Mouse (Mus musculus) embryo, embryonic 11.5 days (tissue): ENCODE data around the gene Spats2.
A peak's percentile ranks its signal among the peaks of the same experiment; 100 is the strongest.

ENCODE experiments used
- DNase-seq: peaks from one replicate; pipeline ENCODE4 v3.0.0-alpha.2; 2012; ENCODE audit warnings: low read depth, low spot score

Gene Spats2

DNA sequence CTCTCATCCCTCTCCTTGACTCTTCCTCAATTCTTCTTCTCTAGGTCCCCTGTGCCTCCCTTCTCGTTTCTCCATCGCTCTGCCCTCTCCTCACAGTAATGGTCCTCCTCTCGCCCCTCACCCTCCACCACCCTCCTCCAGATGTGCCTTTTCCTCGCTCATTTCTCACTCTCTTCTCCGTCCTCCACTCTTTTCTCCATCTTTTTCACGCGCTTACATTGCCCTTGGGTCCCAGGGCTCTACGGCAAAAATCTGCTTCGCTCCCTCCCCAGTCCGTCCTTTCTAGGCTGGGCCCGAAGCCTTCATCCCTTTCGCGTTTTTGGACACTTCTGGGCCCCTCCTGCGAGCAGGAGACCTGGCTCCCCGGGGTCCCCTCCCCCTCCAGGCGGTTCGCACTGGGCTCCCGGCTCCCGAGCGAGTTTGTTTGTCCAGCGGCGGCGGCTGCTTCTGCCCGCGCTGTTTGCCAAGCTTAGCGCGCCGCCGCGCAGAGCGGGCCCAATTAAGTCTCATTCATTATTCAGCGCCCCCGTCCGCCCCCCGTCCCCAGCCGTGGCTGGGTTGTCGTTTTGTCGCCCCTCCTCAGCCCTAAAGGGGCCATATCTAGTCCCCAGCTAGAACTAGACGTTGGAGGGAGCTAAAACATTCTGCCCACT, 27.8 kb upstream of the Spats2 start:
- DNase-seq = no peak

DNA sequence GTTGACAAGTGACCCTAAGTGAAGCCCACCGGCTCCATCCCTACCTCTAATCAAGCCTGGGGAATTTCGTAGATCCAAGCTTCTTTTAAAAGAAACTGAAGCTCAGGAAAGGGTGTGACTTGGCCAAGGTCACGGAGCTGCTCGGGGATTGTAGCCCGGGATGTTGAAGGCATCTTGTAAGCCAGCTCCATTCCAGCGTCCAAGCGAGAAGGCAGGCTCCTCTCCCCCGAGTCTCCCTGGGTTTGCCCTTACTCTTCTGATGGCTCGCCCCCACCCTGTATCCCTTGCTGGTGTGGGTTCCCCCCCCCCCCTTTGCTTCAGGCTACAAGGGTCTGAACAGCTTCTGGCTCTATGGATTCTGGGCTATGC, 27.2 kb upstream of the Spats2 start:
- no peak for DNase-seq

DNA sequence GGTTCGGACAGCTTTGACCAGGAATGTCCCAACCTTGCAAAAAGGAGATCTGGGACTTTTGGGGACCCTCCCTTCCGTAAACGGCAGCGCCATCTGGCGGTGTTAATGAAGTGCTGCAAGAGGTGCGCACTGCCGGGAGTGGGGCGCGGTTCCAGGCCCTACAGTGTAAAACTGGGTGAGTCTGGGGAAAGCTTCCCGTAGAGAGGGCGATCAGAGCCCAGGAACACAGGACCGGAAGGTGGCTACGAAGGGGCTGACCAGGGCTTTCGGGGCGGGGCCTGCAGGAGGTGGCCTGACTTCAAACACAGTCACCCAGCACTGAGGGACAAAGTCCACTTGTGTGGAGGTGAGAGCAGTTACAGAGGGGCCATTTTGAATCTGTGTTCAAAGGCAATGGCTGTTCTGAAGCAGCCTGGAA, 26.6 kb upstream of the Spats2 start:
- no peak for DNase-seq

DNA sequence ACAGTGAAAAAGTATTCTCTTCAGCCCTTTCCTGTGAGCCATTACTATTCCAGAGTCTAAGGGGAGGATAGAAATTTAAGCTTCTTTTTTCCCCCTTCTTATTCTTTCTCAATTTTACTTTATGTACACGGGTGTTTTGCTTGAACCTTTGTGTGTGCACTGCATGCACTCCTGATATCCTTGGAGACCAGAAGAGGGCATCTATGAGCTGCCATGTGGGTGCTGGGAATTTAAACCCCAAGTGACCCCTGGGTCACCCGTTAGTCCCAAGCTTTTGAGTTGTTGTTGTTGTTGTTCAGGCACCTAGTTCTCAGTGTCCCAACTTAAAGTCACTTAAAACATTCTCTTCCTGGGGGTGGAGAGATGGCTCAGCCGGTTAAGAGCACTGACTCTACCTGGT, 25.7 kb upstream of the Spats2 start:
- DNase-seq = no peak

DNA sequence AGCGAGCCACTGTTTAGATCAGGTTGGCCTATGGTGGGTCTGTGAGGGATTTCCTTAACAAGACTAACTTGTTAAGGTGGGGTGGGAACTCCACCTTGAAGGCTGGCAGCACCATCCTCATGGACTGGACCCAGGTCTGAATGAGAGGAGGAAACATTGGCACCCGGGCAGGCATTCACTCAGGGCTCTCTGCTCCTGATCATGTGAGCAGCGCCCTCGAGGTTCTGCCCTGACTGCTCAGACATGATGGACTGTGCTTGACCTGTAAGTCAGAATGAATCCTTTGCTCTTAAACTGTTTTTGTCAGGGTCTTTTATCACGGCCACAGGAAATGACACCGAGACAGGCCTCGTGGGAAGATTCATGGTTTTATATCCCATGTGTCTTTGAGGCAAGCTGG, 20.5 kb upstream of the Spats2 start:
- DNase-seq = no peak

DNA sequence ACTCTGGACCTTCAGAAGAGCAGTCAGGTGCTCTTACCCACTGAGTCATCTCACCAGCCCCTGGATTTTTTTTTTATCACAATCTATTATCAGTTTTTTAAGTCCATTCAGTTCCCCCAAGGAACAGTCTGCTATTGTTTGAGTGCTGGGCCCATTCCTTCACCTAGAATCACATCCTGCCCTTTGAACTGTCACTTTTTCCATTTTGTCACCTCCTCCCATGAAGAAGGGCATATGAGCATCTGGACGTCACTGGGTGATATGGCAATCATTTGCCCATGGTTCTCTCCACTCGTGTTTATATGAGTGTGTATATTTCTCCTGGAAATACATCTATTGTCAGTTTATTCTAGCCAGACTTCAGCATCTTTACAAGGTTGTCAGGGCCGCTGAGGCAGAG, 17.9 kb upstream of the Spats2 start:
- DNase-seq = no peak

DNA sequence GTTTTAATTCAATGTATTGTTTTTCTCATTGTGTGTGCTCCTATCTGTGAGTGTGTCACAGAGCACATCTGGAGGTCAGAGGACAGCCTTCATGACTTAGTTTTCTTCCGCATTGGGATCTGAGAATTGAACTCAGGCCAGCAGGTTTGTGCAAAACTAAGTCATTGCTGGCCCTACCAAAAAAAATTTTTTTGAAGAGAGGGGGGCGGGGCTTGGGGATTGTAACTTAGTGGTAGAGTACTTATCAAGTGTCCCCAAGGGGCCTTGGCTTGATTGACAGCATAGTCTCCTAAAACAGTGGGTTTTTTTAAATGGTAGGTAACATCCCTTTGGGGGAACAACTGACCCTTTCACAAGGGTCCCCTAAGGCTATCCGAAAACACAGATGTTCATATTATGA, 14.6 kb upstream of the Spats2 start:
- no peak for DNase-seq

DNA sequence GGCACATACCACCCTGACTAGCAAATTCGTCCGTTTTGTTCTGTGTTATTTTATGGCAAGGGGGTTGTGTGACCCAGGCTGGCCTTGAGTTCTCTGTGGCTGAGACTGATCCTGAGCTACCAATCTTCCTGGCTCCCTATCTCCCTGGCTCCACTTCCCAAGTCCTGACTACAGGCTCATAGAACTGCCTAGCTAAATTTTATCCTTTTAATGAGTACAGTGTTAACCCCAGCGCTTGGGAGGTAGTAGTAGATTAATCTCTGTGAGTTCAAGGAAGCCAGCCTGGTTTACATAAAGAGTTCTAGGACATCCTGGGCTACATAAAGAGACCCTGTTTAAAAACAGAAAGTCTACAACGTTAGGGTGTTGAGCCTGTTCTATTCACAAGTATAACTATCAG, 13.9 kb upstream of the Spats2 start:
- DNase-seq = no peak

DNA sequence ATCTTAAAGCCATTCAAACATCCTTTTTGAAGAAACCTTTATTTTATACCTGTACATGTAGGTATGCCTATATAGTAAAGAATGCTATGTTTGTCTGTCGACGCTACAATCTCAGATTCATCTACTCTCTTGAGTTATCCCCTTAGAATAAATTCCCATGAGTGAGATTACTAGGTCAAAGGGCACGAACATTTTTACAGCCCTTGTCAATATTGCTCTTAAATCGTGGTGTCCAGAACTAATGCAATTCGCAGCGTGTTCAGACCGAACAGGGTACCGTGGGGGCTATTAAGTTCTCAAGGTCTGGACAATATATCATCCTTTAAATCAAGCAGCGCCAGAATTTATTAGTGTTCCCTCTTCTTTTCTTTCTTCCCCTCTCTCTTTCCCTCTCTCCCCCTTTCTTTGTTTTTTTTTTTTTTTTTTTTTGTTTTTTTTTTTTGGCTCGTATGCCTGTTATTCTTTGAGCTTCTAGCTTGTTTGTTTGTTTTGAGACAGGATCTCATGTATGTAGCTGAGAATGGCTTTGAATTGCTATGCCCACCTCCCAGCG, 12.8 kb upstream of the Spats2 start:
- no peak for DNase-seq

DNA sequence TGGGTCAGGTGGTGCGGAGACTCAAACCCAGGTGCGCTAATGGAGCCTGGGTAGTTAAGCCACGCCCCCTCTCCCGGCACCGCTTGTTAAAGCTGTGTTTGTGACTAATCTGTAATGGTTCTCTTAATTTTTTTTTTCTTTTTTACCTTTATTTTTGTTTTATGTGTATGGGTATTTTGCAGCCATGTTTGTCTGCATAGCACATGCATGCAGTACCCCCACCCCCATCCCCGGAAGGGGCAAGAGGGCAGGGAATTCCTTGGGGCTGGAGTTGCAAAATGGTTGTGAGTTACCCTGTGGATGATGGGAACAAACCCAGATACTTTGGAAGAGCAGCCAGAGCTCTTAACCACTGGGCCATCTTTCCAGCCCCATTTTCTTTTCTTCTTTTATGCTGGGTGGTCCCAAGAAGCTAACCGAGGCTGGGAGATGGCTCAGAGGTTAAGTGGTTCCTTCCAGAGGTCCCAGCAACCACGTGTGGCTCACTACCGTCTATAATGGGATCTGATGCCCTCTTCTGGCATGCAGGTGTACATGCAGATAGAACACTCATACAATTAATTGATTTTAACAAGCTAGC, 12.2 kb upstream of the Spats2 start:
- DNase-seq = no peak

DNA sequence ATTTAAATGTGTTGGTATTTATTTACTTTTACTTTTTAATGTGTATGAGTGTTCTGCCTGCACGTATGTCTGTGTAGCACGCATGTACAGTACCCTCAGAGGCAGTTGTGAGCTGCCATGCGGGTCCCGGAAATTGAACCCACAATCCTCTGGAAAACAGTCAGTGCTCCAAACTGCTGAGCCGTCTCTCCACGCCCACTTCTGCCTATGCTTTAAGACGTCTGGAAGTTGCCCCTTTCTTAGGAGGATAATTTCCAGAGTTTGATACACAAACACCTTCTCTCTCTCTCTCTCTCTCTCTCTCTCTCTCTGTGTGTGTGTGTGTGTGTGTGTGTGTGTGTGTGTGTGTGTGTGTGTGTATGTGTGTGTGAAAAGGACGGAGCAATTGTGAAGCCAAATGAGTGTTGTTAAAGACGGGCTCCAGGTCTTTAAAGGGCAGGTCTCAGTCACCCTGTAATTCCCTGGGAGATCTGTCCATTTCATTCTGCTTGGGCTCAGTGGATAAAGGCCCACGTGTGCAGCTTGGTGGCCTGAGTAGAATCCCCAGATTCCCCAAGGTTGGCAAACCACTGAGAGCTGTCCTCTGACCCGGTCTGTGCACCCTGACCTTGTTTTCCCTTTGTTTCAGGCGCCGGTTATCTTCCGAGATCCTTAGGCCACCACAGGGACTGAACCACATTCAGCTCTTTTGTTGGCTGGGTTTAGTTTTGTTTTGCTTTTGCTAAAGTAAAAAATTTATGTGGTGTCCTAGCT, 11.2 kb upstream of the Spats2 start:
- DNase-seq = no peak

DNA sequence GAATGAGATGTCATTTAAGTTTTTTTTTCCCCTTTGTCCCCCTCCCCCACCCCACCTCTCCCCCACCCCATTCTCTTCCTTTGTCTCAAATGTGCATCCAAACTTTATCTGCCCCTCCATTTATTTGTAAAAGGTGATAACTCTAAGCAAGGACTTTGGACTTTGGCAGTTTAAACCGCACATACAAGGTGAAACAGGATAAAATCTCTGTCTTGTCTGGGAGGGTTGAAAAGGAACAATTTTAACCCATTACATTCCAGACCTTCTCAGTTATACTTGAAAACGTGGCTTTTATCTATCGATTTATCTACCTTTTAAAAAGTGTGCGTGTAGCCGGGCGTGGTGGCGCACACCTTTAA, 10.7 kb upstream of the Spats2 start:
- DNase-seq = no peak

DNA sequence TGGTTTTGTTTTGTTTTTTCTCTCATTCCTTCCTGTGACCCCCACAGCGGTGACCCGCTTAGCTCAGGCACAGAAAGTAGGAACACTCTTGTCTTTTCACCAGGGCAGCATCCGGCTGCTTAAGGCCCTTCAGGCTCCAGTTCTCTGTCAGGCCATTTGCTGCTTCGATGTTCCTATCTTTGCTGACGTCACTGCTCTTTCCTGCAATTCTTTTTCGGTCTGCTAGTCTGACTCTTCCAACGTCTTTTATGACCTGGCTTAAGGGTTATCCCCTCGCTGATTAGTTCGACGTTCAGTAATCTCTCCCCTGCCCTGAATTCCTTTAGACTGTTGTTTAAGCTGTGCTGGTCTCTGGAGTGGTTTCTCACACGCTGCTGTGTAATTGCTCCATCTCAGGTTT, 9.2 kb upstream of the Spats2 start:
- DNase-seq = no peak

DNA sequence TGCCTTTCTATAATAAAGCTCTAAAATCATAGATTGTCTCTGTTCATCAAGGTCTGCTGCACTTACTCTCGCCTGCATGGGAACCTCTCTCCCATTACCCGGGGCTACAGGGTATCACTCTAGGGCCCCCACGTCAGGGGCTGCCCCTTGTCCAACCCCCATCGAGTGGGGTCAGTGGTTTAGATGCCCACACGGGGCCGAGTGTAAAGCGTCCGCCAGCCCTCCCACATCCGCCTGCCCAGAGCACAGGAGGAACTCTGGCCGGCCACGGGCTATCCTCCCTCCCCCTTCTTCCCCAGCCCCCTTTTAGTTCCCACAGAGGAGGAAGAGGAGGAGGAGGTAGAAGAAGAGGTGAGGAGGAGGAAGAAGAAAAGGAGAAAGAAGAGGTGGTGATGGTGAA, 4.9 kb upstream of the Spats2 start:
- DNase-seq = no peak

DNA sequence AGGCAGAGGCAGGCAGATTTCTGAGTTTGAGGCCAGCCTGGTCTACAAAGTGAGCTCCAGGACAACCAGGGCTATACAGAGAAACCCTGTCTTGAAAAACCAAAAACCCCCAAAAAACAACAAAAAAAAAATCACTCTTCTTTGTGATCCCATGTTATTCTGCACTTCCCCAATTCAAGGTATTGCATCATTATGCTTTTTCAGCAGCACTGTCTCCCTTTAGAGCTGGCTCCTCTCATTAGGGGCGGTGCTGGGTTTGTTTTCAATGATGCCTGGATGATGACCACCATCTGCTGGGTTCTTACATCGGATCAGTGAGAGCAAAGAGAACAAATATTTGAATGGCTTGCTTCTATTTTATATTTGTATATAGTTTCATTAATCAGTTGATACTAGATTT, 3.1 kb upstream of the Spats2 start:
- DNase-seq = no peak

DNA sequence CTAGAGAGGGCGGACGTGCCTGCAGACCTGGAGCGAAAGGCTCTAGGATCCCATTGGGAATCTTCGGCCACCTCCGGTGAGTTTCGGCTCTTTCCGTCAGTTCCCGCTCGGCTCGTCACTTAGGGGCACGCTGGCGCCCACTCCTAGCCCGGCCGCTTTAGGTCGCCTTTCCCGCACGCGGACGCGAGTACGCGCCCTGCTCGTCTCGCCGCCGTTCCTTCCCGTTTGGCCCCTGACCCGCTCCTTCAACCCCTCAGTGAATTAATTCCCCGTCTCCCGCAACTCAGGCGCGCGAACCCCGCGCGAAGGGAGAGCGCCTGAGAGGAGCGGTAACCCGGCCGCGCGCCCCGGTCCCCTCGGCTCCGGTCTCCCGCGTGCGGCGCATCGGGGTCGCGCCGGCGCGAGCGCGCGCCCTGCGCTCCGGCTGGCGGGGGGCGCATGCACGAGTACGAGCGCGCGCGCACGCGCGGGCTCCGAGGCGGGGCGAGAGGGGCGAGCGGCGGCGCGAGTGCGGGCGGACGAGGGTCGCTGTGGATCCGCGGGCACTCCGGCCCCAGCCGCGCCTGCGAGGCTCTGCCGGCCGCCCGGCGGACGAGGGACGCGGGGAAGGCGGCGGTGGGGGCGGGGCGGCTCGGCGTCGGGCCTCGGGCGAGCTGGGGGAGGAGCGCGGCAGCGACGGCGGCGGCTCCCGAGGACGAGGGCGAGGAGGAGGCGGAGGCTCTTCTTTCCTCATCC, 532 bp downstream of the Spats2 start:
- DNase-seq = peak; percentile 91

DNA sequence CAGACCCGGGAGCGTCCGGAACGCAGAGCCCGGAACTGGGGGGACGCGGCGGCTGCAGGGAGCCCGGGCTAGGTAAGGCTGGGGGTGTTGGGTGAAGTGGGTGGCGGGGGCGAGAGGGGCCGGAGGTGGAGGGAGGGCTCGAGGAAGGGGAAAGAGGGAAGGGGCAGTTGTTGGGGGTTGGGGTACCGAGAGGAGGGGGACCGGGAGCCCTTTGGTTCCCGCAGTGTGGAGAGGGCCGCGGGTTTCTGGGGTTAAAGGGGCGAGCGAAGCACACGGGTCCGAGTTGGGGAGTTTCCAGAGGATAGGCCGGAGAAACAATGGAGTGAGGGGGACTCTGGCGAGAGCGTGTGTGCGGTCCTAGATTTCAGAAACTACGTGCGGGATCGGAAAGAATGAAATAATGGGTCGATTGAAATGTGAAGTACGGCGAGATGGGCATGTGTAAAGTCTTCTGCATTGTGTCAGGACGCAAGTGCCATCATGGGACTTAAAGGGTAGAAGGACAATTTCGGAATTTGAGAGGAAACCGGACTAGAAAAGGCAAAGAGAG, 1.2 kb downstream of the Spats2 start:
- no peak for DNase-seq

DNA sequence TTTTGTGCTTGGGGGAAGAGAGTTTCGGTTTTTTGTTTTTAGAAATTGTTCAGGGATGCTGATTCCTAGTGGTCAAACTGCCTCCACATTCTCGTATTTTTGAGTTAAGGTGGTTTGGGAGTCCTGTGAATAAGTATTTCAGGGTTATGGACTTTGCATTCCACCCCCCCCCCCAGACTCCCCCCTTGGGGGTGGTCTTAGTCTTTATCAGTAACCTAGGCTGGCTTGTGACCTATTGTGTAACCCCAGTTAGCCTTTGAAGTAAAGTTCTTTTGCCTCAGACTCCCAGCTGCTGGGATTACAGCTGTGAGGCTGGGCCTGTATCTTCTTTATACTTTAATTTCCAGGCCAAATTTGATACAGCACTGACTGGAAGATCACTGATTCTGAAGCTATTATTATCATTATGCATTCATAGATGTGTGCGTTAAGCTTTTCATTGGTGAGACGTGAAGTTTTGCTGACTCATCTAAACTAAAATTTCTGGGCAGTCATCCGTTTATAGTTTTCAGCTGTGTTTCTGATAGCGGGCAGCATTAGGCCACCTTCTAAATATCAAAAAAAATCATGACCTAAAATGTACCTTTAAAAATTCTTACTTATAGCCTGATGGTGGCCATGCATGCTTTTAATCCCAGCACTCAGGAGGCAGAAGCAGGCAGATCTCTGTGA, 2.3 kb downstream of the Spats2 start:
- no peak for DNase-seq

DNA sequence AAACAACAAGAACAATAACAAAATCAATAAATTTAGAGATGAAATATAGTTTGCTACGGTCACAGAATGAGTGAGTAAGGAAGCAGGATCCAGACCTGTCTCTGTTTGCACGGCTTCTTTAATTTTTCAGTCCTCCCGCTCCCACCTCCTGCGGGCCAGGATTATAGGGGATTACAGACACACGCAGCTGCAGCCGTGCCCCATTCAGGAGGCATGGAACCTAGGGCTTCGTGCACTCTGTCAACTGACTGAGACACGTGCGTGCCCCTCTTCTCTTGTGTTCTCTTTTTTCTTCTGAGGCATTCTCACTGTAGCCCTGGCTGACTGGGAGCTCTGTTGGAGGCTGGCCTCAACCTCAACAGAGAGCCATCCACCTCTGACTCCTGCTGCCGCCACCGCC, 3.7 kb downstream of the Spats2 start:
- DNase-seq = no peak

DNA sequence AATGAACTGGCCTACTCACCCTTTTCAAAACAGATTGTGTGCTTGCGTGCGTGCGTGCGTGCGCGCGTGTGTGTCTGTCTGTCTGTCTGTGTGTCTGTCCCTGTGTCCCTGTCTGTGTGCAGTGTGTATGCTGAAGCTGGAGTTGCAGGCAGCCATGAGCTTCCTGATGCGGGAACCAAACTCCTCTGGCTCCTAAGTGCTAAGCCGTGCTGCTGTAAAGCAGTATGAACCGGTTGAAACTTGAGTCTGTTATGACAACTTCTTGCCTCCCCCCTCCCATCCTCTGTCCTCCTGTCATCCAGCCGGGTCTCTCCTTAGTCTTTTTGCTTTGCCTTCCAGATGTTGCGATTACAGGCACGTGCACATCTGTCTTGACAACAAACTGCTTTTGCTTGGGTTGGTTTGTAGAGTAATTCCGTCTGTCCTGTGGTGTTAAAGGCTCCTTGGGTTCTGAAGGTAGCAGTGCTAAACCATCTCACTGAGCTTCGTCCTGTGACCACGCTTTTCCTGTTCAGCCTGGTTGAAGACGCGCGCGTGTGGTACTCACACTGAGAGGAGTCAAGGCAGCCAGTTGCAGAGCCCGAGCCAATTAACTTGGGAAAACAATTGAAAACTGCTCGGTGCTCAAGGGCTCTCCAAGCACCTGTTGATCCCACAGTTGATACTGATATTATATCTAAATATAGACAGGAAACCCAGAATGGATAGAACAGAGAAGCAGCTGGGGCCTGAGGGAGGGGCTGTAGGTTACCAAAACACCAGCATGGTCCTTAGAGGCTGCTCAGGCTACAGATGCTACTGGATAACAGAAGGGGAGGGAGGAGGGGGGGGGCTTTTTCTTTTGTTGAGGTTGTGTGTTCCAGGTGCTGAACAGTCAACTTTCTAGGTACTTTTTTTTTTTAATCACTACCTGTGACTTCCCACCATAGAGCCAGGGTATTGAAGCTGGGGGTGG, 4.5 kb downstream of the Spats2 start:
- DNase-seq = no peak
